Mouse (Mus musculus): ENCODE measurements around the gene Omt2b. TPM values are rescaled to one million over a fixed set of nuclear protein-coding genes. Genes with fewer than 3 reads are reported as not detected.
"Not testable (repeated sequence)": the region's sequence is repeated elsewhere in the genome, so short reads cannot be mapped to it uniquely, and the experiment has no call there.

The Omt2b gene
- polyA plus RNA-seq (2014; fragmentation: Nextera tagmentation; extraction: Ambion mirVana) = not detected in 2 replicates

- H3K9ac ChIP-seq (ENCODE audit: low read length); H3K4me3 ChIP-seq (ENCODE audit: low read depth, low read length); H3K4me1 ChIP-seq (ENCODE audit: control insufficient read depth, insufficient read depth, low read length); H3K9me3 ChIP-seq (ENCODE audit: control insufficient read depth, low read length); ATAC-seq (ENCODE audit: low FRiP score); H3K27me3 ChIP-seq (ENCODE audit: control insufficient read depth, insufficient read depth, low read length); H3K27ac ChIP-seq (ENCODE audit: low read depth, low read length); H3K36me3 ChIP-seq (ENCODE audit: control insufficient read depth, insufficient read depth, low read length); H3K4me2 ChIP-seq; DNase-seq (ENCODE audit: low spot score, missing footprints): not testable (repeated sequence)
- no CpG with 5 or more reads among the region's 1 CpGs for WGBS
Measured at GRCm38 (mm10) chr9:78327289-78327688, at the start of gene Omt2b. Gene Omt2b, plus strand, starts transcription at chr9:78327589.

- H3K27me3 ChIP-seq (ENCODE audit: control insufficient read depth, insufficient read depth, low read length); H3K36me3 ChIP-seq (ENCODE audit: control insufficient read depth, insufficient read depth, low read length); H3K27ac ChIP-seq (ENCODE audit: low read depth, low read length); H3K9ac ChIP-seq (ENCODE audit: low read length); H3K9me3 ChIP-seq (ENCODE audit: control insufficient read depth, low read length); DNase-seq (ENCODE audit: low spot score, missing footprints); H3K4me2 ChIP-seq; H3K4me3 ChIP-seq (ENCODE audit: low read depth, low read length); ATAC-seq (ENCODE audit: low FRiP score); H3K4me1 ChIP-seq (ENCODE audit: control insufficient read depth, insufficient read depth, low read length): not testable (repeated sequence)
- 93% methylated on average over 3 of the region's 4 CpGs for WGBS
Measured at GRCm38 (mm10) chr9:78282002-78282711, 45.2 kb upstream of the Omt2b start.

- H3K9me3 ChIP-seq (ENCODE audit: control insufficient read depth, low read length); H3K4me3 ChIP-seq (ENCODE audit: low read depth, low read length); H3K36me3 ChIP-seq (ENCODE audit: control insufficient read depth, insufficient read depth, low read length); H3K27ac ChIP-seq (ENCODE audit: low read depth, low read length); H3K4me2 ChIP-seq; H3K27me3 ChIP-seq (ENCODE audit: control insufficient read depth, insufficient read depth, low read length); DNase-seq (ENCODE audit: low spot score, missing footprints); H3K4me1 ChIP-seq (ENCODE audit: control insufficient read depth, insufficient read depth, low read length); ATAC-seq (ENCODE audit: low FRiP score); H3K9ac ChIP-seq (ENCODE audit: low read length): not testable (repeated sequence)
- WGBS = 75% methylated on average over 1 of the region's 1 CpGs
Measured at GRCm38 (mm10) chr9:78289063-78289462, 38.3 kb upstream of the Omt2b start.

GRCm38 (mm10) chr9:78289723-78290122 lies 37.7 kb upstream of the Omt2b start, which contains the start of gene Gm10639:
Gene Gm10639, plus strand, starts transcription at chr9:78289923.
- not testable (repeated sequence) for H3K9me3 ChIP-seq (ENCODE audit: control insufficient read depth, low read length); ATAC-seq (ENCODE audit: low FRiP score); H3K9ac ChIP-seq (ENCODE audit: low read length); H3K4me3 ChIP-seq (ENCODE audit: low read depth, low read length); H3K4me1 ChIP-seq (ENCODE audit: control insufficient read depth, insufficient read depth, low read length); H3K4me2 ChIP-seq; H3K36me3 ChIP-seq (ENCODE audit: control insufficient read depth, insufficient read depth, low read length); H3K27ac ChIP-seq (ENCODE audit: low read depth, low read length); H3K27me3 ChIP-seq (ENCODE audit: control insufficient read depth, insufficient read depth, low read length)
- 93% methylated on average over 3 of the region's 3 CpGs for WGBS
- peak; percentile 57 for DNase-seq (ENCODE audit: low spot score, missing footprints)

- H3K4me3 ChIP-seq (ENCODE audit: low read depth, low read length) = not testable (repeated sequence)
Measured at GRCm38 (mm10) chr9:78292462-78292861, 34.9 kb upstream of the Omt2b start.

GRCm38 (mm10) chr9:78293683-78294082 lies 33.7 kb upstream of the Omt2b start:
- not testable (repeated sequence) for H3K4me1 ChIP-seq (ENCODE audit: control insufficient read depth, insufficient read depth, low read length); ATAC-seq (ENCODE audit: low FRiP score); H3K4me3 ChIP-seq (ENCODE audit: low read depth, low read length)

More at GRCm38 (mm10) chr9:78292462-78292861, 34.9 kb upstream of the Omt2b start:
- H3K27ac ChIP-seq (ENCODE audit: low read depth, low read length); H3K9me3 ChIP-seq (ENCODE audit: control insufficient read depth, low read length); H3K4me2 ChIP-seq; DNase-seq (ENCODE audit: low spot score, missing footprints); ATAC-seq (ENCODE audit: low FRiP score); H3K4me1 ChIP-seq (ENCODE audit: control insufficient read depth, insufficient read depth, low read length); H3K27me3 ChIP-seq (ENCODE audit: control insufficient read depth, insufficient read depth, low read length); H3K36me3 ChIP-seq (ENCODE audit: control insufficient read depth, insufficient read depth, low read length); H3K9ac ChIP-seq (ENCODE audit: low read length): not testable (repeated sequence)
- 82% methylated on average over 8 of the region's 8 CpGs for WGBS

GRCm38 (mm10) chr9:78294781-78295180 lies 32.6 kb upstream of the Omt2b start:
- H3K9me3 ChIP-seq (ENCODE audit: control insufficient read depth, low read length); H3K4me3 ChIP-seq (ENCODE audit: low read depth, low read length); DNase-seq (ENCODE audit: low spot score, missing footprints); H3K9ac ChIP-seq (ENCODE audit: low read length); ATAC-seq (ENCODE audit: low FRiP score); H3K4me1 ChIP-seq (ENCODE audit: control insufficient read depth, insufficient read depth, low read length); H3K27ac ChIP-seq (ENCODE audit: low read depth, low read length); H3K36me3 ChIP-seq (ENCODE audit: control insufficient read depth, insufficient read depth, low read length); H3K27me3 ChIP-seq (ENCODE audit: control insufficient read depth, insufficient read depth, low read length); H3K4me2 ChIP-seq: not testable (repeated sequence)
- 86% methylated on average over 7 of the region's 7 CpGs for WGBS

More at GRCm38 (mm10) chr9:78293683-78294082, 33.7 kb upstream of the Omt2b start:
- not testable (repeated sequence) for H3K27ac ChIP-seq (ENCODE audit: low read depth, low read length); DNase-seq (ENCODE audit: low spot score, missing footprints); H3K27me3 ChIP-seq (ENCODE audit: control insufficient read depth, insufficient read depth, low read length); H3K9me3 ChIP-seq (ENCODE audit: control insufficient read depth, low read length); H3K36me3 ChIP-seq (ENCODE audit: control insufficient read depth, insufficient read depth, low read length); H3K9ac ChIP-seq (ENCODE audit: low read length); H3K4me2 ChIP-seq
- 55% methylated on average over 1 of the region's 1 CpGs for WGBS

- 13% methylated on average over 6 of the region's 6 CpGs for WGBS
- peak; percentile 48; the same call in 1 of the 2 replicates for ATAC-seq (ENCODE audit: low FRiP score)
- H3K9ac ChIP-seq (ENCODE audit: low read length) = not testable (repeated sequence)
Measured at GRCm38 (mm10) chr9:78296089-78296488, 31.3 kb upstream of the Omt2b start.

GRCm38 (mm10) chr9:78298232-78298631 lies 29.2 kb upstream of the Omt2b start:
- no peak overlapping the region for H3K4me3 ChIP-seq (ENCODE audit: low read depth, low read length)
- no peaks in the 10 kb centered on the region for H3K27me3 ChIP-seq (ENCODE audit: control insufficient read depth, insufficient read depth, low read length)
- no peaks in the 10 kb centered on the region for H3K9me3 ChIP-seq (ENCODE audit: control insufficient read depth, low read length)
- no peak for ATAC-seq (ENCODE audit: low FRiP score)
- no peaks in the 10 kb centered on the region for H3K36me3 ChIP-seq (ENCODE audit: control insufficient read depth, insufficient read depth, low read length)
- H3K4me1 ChIP-seq (ENCODE audit: control insufficient read depth, insufficient read depth, low read length) = no peaks in the 10 kb centered on the region
- no peak overlapping the region for H3K4me2 ChIP-seq
- no peak overlapping the region for H3K9ac ChIP-seq (ENCODE audit: low read length)
- no peak for DNase-seq (ENCODE audit: low spot score, missing footprints)
- H3K27ac ChIP-seq (ENCODE audit: low read depth, low read length) = no peak overlapping the region
- WGBS = 67% methylated on average over 1 of the region's 1 CpGs

More at GRCm38 (mm10) chr9:78296089-78296488, 31.3 kb upstream of the Omt2b start:
- H3K4me3 ChIP-seq (ENCODE audit: low read depth, low read length); H3K4me1 ChIP-seq (ENCODE audit: control insufficient read depth, insufficient read depth, low read length); H3K4me2 ChIP-seq; H3K36me3 ChIP-seq (ENCODE audit: control insufficient read depth, insufficient read depth, low read length); H3K27me3 ChIP-seq (ENCODE audit: control insufficient read depth, insufficient read depth, low read length); H3K9me3 ChIP-seq (ENCODE audit: control insufficient read depth, low read length); H3K27ac ChIP-seq (ENCODE audit: low read depth, low read length): not testable (repeated sequence)
- peak; percentile 90 for DNase-seq (ENCODE audit: low spot score, missing footprints)
